Mouse (Mus musculus) thymus, adult 18-20 months (tissue): ENCODE results near the gene Ikzf1.

Source experiments
- DNase-seq, 2 experiments: peaks; one replicate each; pipeline ENCODE4 v3.0.0; 2022; ENCODE audit warnings: mixed read lengths in 2 of 2

Ikzf1 gene

DNA sequence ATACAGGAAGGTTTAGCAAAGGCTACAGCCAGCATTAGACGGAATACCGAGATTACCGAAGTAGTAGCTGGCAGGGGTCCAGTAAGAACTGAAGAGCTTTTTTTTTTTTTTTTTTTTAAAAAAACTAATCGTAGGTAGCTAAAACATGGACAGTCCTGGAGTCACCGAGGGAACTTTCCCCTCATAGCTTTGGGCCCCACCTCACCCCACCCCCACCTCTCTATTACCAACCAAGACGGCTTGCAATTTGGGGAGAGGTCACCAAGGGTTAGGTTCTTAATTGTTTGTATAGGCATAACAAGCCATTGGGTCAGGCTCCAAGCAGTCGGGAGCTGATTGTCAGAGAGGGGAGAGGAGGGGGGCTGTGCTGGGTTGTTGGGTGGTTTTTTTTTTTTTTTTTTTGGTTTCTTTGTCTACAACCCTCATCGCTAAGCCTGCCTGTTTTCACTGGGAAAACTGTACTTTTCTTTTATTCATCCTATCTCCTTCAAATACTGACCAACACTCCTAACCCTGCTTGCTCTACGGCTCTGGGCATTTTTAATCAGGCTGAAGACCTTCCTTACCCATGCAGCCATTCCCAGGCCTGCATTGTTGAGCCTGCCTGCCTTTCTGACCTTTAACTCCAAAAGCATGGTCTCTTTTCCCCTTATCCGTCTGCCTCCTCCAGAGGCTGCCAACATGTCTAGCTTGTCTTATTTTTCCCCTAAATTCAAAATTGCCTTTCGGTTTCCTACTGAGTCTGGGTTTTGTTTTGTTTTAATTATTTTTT lies 124.8 kb downstream of the Ikzf1 start:
- no peak for DNase-seq

DNA sequence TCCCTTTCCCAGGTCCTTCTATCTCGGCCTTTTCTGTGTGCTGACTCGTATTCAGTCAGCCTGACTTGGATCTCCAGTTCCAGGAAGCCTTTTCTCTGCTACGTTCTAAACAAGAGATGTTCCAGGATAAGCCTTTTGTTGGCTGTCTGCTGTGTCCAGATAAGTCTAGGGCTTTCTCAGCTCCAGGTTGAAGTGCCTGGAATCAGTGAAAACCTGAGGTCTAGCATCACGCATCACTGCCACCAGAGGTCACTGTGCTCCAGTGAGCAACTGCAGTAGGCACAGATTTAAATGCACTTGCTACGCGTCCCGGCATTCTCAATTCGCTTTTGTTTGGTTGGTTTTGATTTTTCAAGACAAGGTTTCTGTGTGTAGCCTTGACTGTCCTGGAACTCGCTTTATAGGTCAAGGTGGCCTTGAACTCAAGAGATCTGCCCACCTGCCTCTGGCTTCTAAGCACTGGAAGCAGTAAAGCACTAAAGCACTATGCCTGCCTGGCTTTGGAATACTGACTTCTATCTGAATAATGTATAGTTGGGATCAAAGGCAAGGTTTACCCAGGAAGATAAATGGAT lies 127.2 kb downstream of the Ikzf1 start:
- peak; percentile 22 to 39 for DNase-seq

DNA sequence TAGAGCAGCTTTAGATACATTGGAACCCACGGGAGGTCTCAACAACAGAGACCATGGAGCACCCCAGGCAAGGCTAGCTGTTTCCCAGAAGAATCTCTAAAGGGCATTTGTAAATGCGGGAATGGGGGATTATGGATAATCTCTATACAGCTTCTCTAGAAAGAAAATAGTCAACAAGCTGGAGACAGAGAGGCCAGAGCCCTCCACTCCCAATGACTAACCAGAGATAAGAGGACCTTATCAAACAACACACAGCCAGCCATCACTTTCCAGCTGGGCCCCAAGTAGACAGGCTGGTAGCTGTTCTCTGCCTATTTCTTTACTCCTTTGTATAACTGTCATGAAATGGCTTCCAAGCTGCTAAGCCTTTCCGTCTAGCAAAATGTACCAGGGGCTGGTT lies 130.9 kb downstream of the Ikzf1 start:
- DNase-seq: no peak

DNA sequence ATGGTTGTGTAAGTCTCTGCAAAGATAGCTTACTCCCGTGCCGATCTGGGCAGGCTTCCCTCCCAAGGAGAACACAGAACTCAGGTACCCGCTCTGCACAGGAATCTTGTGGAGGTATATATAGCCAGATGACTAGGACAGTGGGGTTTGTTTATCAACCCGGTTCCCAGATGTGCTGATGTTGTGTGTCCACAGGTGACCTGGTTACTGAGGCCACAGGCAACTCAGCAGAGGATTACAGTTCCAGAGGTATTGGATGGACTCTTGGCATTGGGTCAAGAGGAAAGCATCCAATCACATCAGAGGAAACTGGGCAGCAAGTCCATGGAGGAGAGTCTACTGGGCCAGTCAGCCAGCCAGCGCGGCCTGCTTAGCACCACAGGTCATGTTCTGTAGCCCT lies 134.0 kb downstream of the Ikzf1 start:
- DNase-seq: no peak

DNA sequence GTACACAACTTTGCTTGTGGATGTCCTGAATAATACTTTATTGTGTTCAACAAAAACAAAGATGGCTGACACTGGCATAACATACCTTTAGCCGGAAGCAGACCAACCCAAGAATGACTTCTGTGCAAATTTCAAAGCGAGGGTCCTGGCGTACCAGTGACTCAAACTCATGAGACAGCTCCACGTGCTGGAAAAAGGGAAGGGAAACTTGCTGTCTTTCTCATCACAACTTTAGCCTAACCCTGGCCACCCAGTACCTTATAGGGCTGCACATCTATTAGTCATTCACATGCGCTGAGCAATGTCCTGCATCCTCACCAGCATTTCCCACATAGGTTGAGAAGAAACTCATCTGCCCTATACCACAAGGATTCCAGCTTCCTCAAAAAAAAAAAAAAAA lies 134.4 kb downstream of the Ikzf1 start:
- no peak for DNase-seq

DNA sequence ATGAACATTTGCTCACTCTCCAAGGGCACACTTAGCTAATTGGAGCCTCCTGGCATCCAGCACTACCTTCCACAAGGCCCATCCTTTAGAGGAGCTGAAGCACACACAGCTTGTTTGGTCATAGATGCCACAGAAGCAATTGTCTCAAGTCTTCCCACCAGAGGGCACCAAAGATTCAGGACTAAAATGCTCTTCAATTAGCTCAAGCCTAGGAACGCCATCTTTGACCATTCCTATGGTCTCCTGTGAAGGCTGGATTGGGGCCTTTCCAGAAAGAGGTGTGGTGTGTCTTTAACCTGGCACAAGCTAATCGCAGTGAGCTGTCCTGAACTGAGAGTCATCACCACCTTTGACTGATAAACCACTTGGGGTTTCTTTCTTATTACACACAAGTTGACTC lies 135.4 kb downstream of the Ikzf1 start:
- peak in 1 of 2 experiments; percentile 43 for DNase-seq

DNA sequence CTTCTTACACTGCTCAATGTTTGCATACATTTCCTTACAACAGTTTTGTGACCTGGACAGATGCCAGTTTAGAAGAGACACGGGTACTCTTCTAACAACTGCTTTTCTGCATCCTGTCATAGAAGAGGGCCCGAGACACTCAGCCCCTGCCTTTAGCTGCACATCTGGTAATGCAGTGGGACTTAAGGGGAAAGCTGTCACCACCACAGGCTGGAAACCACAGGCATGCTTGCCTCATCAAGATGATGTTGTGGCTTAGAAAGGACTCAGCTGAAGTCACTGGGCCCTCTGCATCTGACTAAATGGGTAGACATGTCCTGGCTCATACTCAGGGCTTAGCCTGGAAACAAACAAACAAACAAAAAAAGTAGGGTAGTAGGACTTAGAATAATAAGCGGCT lies 135.9 kb downstream of the Ikzf1 start:
- no peak for DNase-seq

DNA sequence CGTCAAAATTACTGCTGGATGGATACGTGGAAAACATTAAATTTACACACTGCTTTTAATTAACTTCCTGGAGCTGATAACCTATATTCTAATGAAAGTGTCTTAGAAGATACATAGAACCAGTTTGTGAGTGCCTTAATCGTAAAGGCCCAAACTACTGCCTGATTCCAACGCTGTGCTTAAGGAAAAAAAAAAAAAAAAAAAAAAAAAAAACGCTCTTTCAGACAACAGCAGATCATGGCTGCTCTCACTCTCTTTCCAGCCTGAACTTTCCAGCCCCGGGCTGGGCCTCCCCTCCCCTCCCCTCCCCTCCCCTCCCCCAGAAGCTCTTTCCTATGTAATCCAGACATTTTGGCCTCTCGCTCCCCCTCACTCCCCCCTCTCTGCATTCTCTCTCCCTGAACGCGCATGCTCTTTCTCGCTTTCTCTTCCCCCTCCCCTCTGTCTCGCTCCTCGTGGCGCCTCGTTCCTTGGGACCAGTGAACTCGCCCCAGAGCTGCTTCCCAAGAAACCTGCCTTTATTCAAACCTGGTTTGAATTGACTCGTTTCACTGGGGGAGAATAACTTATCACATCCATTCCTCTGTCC lies 136.7 kb downstream of the Ikzf1 start:
- DNase-seq: no peak
